Mouse (Mus musculus) C2C12 (cell line): ENCODE measurements around the gene Rab11fip5. TPM values are rescaled to one million over a fixed set of nuclear protein-coding genes. Genes with fewer than 3 reads are reported as not detected.
A peak's percentile ranks its signal among the peaks of the same experiment; 100 is the strongest.

Experiments
- H3K27me3 ChIP-seq: one replicate; pipeline ENCODE4 v1.6.1; 2011; ENCODE audit not compliant: control insufficient read depth, insufficient read depth, insufficient read length
- H3K36me3 ChIP-seq: one replicate; pipeline ENCODE4 v1.6.1; 2011; ENCODE audit not compliant: control insufficient read depth, insufficient read depth
- H3K4me3 ChIP-seq: one replicate; pipeline ENCODE4 v1.5.1; 2011; ENCODE audit warnings: mild to moderate bottlenecking, control low read depth; ENCODE audit not compliant: poor library complexity, insufficient read depth, severe bottlenecking
- H3K79me2 ChIP-seq: one replicate; pipeline ENCODE4 v1.6.1; 2011; ENCODE audit not compliant: control insufficient read depth, insufficient read depth
- H3K79me3 ChIP-seq: one replicate; pipeline ENCODE4 v1.6.1; 2011; ENCODE audit warnings: low read depth, control low read depth
- H3ac ChIP-seq: one replicate; pipeline ENCODE3; 2011; ENCODE audit warnings: low read depth; ENCODE audit not compliant: control insufficient read depth, insufficient read length
- CEBPB ChIP-seq: IDR thresholded peaks from one replicate; pipeline ENCODE4 v1.6.1; 2011; ENCODE audit warnings: low read depth, mild to moderate bottlenecking, control low read depth, moderate library complexity
- CTCF ChIP-seq: IDR thresholded peaks from one replicate; pipeline ENCODE4 v1.5.1; 2011; ENCODE audit not compliant: control insufficient read depth, insufficient read depth, insufficient read length
- FOSL1 ChIP-seq: IDR thresholded peaks from one replicate; pipeline ENCODE4 v1.8.0; 2011; ENCODE audit warnings: mild to moderate bottlenecking, low read length; ENCODE audit not compliant: poor library complexity, insufficient read depth, severe bottlenecking
- MAX ChIP-seq: IDR thresholded peaks from one replicate; pipeline ENCODE4 v1.6.1; 2011; ENCODE audit warnings: mild to moderate bottlenecking, control low read depth
- MYOD1 ChIP-seq: IDR thresholded peaks from one replicate; pipeline ENCODE4 v1.6.1; 2011; ENCODE audit warnings: low read depth; ENCODE audit not compliant: control insufficient read depth, insufficient read length
- MYOG ChIP-seq: IDR thresholded peaks from one replicate; pipeline ENCODE4 v1.6.1; 2011; ENCODE audit not compliant: control insufficient read depth, insufficient read length; ENCODE audit errors: extremely low read depth
- USF1 ChIP-seq: IDR thresholded peaks from one replicate; pipeline ENCODE4 v1.6.1; 2011; ENCODE audit warnings: low read depth, mild to moderate bottlenecking, control low read depth, moderate library complexity
- polyA plus RNA-seq: library from polyadenylated mRNA; unstranded; fragments of >200 nt; fragmentation: generic; extraction: Trizol; gene quantifications from one replicate; pipeline ENCODE4 v1.2.1, GENCODE M21; 2012; ENCODE audit warnings: missing spikeins

Gene Rab11fip5
- polyA plus RNA-seq, 1 experiment: 6.6 TPM

GRCm38 (mm10) chr6:85331221-85331735 is 43.2 kb downstream of the Rab11fip5 start:
- H3K36me3 ChIP-seq: no peaks in the 10 kb centered on the region
- H3K27me3 ChIP-seq: no peaks in the 10 kb centered on the region
- no peaks in the 10 kb centered on the region for H3K79me2 ChIP-seq
- no peaks in the 10 kb centered on the region for H3K79me3 ChIP-seq
- TF ChIP-seq MYOD1 (peak; percentile 78), FOSL1 (peak; percentile 7), USF1 (no peak)
- H3ac ChIP-seq: no peak overlapping the region
- no peak overlapping the region for H3K4me3 ChIP-seq

GRCm38 (mm10) chr6:85329666-85330185 is 44.7 kb downstream of the Rab11fip5 start:
- Histone ChIP-seq H3ac (no peak overlapping the region), H3K4me3 (no peak overlapping the region), H3K27me3 (no peaks in the 10 kb centered on the region), H3K79me3 (no peaks in the 10 kb centered on the region), H3K79me2 (no peaks in the 10 kb centered on the region), H3K36me3 (no peaks in the 10 kb centered on the region)
- no peak for TF ChIP-seq FOSL1
- TF ChIP-seq CTCF: no peak
- TF ChIP-seq MYOD1: no peak
- no peak for TF ChIP-seq MYOG
- no peak for TF ChIP-seq USF1
- TF ChIP-seq MAX: no peak
- no peak for TF ChIP-seq CEBPB

GRCm38 (mm10) chr6:85326564-85326963 is 47.9 kb downstream of the Rab11fip5 start:
- Histone ChIP-seq H3K36me3 (no peaks in the 10 kb centered on the region), H3K79me3 (no peaks in the 10 kb centered on the region), H3K4me3 (no peak overlapping the region), H3K27me3 (no peaks in the 10 kb centered on the region), H3K79me2 (no peaks in the 10 kb centered on the region), H3ac (no peak overlapping the region)
- TF ChIP-seq USF1: no peak
- no peak for TF ChIP-seq MYOD1
- no peak for TF ChIP-seq CTCF
- no peak for TF ChIP-seq MYOG
- TF ChIP-seq MAX: no peak
- no peak for TF ChIP-seq FOSL1
- no peak for TF ChIP-seq CEBPB

DNA sequence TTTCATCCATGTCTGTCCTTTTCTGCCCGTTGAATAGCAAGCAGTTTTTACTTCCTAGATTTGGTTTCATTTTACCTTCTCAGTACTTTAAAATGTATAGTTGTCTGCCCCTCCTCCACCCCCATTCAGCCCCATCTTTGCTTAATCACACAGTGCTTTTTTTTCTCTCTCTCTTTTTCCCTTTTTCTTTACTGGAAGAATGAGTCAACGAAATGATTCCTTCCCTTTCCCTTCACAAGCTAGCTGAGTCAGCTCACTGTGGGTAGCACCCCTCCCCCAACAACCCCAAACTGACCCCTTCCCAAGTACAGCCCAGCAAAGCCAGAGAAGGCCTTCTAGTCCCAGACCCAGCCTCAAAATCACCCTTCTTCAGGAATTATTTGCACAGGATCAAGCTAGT is 49.3 kb downstream of the Rab11fip5 start:
- Histone ChIP-seq H3ac (peak overlapping the region; percentile 12), H3K36me3 (no peaks in the 10 kb centered on the region), H3K27me3 (no peaks in the 10 kb centered on the region), H3K79me2 (no peaks in the 10 kb centered on the region), H3K4me3 (no peak overlapping the region), H3K79me3 (no peaks in the 10 kb centered on the region)
- TF ChIP-seq MYOG (no peak), MAX (no peak), CEBPB (no peak), CTCF (no peak), USF1 (no peak), MYOD1 (no peak), FOSL1 (no peak)

DNA sequence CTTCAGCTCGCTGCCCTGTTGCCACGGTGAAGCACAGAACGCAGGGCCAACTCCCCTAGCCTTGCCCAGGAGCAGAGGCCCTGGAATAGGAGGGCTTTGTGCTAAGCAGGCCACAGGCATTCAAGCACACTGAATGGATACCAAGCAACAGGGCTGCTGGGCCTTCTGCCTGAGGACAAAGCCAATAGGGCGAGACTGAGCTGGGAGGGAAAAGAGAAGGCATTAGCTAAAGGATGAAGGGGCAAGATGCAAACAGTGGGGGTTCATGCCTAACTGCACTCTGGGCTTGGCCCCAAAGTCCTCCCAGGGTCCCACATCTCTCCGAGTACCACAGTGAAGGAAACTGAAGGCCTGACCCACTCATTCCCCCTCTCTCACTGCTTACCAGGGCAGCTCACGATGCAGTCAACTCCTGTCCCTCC is 54.0 kb downstream of the Rab11fip5 start:
- Histone ChIP-seq H3ac (no peak overlapping the region), H3K79me3 (no peaks in the 10 kb centered on the region), H3K79me2 (no peaks in the 10 kb centered on the region), H3K4me3 (no peak overlapping the region), H3K36me3 (no peaks in the 10 kb centered on the region), H3K27me3 (no peaks in the 10 kb centered on the region)
- no peak for TF ChIP-seq USF1
- no peak for TF ChIP-seq CTCF
- TF ChIP-seq MYOD1: no peak
- TF ChIP-seq FOSL1: no peak
- no peak for TF ChIP-seq MYOG
- TF ChIP-seq MAX: no peak
- TF ChIP-seq CEBPB: no peak

GRCm38 (mm10) chr6:85316211-85316610 is 58.2 kb downstream of the Rab11fip5 start:
- H3K27me3 ChIP-seq: no peaks in the 10 kb centered on the region
- no peak overlapping the region for H3K4me3 ChIP-seq

More at GRCm38 (mm10) chr6:85316211-85316610, 58.2 kb downstream of the Rab11fip5 start:
- Histone ChIP-seq H3K79me2 (no peaks in the 10 kb centered on the region), H3K36me3 (no peaks in the 10 kb centered on the region), H3ac (no peak overlapping the region), H3K79me3 (no peaks in the 10 kb centered on the region)
- no peak for TF ChIP-seq MYOD1
- no peak for TF ChIP-seq MAX
- TF ChIP-seq FOSL1: no peak
- TF ChIP-seq CTCF: no peak
- no peak for TF ChIP-seq CEBPB
- TF ChIP-seq MYOG: no peak
